Mouse (Mus musculus) layer of hippocampus, adult 9-10 months (tissue): Measurements from ENCODE around the gene Rtel1.
A peak's percentile ranks its signal among the peaks of the same experiment; 100 is the strongest.

ENCODE experiments used
- DNase-seq: peaks from one replicate; pipeline ENCODE4 v3.0.0; 2022; ENCODE audit warnings: low spot score

Gene Rtel1

GRCm38 (mm10) chr2:181319248-181320102 is at the start of gene Rtel1:
TSS of gene Rtel1 (plus strand) at chr2:181319739.
- DNase-seq, result peak; percentile 40

GRCm38 (mm10) chr2:181272092-181272491 is 47.4 kb upstream of the Rtel1 start:
- no peak for DNase-seq

DNA sequence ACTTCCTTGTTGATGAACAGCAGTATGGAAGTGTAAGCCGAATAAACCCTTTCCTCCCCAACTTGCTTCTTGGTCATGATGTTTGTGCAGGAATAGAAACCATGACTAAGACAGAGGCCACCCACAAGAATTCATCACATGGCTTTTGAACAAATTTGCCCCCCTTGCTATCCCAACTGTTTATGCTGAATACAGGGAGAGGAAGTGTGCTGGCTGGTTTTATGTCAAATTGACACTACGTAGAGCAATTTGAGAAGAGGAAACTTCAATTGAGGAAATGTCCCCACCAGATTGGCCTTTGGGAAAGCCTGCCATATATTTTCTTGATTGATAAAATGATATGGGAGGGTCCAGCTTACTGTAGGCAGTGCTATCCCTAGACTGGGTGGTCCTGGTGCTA is 45.7 kb upstream of the Rtel1 start:
- DNase-seq, result no peak

DNA sequence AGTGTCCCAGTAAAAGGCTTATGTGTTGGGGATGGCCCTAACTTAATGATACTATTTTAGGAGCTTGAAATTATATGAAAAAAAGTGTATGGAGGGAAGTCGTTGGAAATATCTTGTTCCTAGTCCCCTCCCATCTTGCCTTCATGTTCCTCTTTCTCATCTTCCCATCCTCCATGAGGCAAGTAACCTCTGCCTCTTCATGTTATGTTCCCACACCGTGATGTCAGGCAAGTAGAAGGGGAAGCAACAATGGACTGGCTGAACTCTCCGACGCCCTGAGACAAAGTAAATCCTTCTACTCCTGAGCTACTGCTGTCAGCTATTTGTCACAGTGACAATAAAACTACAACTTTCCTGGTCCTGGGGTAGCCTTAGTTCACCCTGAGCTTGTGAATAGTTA is 44.9 kb upstream of the Rtel1 start:
- no peak for DNase-seq

- no peak for DNase-seq
These were observed 42.8 kb upstream of the Rtel1 start for GRCm38 (mm10) chr2:181276766-181277165.

DNA sequence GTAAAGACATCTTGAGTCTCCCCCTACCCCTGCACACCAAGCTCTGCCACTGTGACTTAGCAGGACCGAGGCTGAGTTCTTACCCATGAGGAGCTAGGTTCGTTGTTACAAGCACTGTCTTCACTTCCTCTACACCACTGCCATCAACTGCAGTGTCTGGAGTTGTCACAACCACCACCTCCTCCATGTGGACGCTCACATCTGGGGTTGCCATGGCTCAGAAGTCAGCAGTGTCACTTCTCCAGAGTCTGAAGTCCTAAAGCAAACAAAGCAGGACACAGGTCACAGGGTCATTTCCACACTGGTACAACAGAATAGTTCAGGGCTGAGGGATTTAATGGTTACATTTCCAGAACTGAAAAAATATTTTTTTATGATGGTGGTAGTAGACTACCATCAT is 41.7 kb upstream of the Rtel1 start:
- DNase-seq, result no peak

DNA sequence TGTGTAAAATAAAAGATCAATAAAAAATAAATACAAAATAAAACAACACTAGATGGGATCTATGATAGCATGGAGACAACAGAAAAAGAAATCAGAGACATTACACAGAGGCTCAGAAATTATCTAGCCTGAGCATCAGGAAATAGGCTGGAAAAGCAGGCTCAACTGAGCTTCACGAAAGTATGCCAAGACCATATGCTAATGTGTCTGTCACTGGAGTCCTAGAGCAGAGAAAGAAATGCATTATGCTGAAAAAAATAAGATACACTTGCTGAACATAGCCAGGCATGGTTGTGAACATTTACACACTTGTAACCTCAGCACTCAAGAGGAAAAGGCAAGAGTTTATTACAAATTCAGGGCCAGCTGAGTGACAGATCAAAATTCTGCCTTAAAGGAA is 39.6 kb upstream of the Rtel1 start:
- no peak for DNase-seq

GRCm38 (mm10) chr2:181286629-181287337 is 32.8 kb upstream of the Rtel1 start:
- no peak for DNase-seq

DNA sequence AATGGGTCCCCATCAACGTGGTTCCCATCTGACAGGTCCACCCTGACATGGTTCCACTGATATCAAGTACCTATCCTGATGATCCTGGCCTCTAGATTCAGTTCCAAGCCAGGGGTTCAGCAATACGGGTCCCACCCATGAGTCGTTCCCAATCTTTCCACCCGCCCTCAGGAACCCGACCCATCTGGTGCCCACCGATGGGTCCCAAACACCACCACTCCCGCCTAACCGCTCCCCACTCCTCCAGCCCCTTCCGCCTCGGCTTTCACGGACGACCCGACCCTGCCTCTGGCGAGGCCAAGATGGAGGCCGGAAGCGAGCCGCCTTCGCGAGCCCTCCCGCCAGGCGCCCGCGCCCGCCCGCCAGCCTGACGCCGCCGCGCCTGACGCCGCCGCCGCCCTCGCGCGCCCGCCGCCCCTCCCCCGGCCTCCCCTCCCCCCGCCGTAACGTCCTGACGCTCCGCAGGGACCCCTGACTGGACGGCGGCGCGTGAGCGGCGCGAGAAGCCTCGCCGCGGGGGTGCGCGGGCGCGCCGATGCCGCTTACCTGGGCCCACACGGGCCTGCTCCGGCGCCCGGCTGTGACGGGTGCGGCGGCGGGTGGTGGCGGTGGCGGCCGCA is 32.1 kb upstream of the Rtel1 start:
- DNase-seq, result peak; percentile 42

DNA sequence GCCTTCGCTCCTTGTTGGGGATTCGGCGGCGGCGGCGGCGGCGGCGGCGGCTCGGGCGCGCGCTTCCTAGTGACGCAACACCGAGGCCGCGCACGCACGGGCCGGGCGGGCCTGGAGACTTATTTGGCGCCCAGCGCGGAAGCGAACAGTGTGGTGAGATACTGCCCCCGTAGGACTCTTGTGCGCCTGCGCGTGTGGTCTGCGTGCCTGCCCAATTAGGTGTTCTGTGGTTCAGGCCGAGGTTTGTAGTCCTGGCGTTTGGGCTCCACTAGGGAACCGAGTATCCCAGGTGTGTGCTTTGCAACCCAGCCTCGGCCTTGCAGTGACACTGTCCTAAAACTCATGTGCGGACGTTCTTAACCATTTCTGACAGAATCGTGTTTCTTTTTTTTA is 31.6 kb upstream of the Rtel1 start, which contains the start of gene Gmeb2:
Gmeb2 (minus strand) TSS at position 78 of the 393 bp plus-strand sequence.
- peak; percentile 91 for DNase-seq

GRCm38 (mm10) chr2:181288691-181289090 is 30.8 kb upstream of the Rtel1 start:
- no peak for DNase-seq

DNA sequence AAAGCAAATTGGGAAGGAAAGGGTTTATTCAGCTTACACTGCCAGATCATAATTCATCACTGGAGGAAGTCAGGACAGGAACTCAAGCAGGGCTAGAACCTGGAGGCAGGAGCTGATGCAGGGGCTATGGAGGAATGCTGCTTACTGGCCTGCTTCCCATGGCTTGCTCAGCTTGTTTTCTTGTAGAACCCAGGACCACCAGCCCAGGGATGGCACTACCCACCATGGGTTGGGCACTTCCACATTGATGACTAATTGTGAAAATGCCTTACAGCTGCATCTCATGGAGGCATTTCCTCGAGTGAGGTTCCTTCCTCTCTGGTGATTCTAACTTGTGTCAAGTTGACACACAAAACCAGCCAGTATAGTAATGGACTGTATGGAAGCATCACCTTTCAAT is 28.6 kb upstream of the Rtel1 start:
- no peak for DNase-seq

- no peak for DNase-seq
These were observed 17.5 kb upstream of the Rtel1 start for GRCm38 (mm10) chr2:181302041-181302440.

GRCm38 (mm10) chr2:181304944-181305343 is 14.6 kb upstream of the Rtel1 start:
- no peak for DNase-seq

DNA sequence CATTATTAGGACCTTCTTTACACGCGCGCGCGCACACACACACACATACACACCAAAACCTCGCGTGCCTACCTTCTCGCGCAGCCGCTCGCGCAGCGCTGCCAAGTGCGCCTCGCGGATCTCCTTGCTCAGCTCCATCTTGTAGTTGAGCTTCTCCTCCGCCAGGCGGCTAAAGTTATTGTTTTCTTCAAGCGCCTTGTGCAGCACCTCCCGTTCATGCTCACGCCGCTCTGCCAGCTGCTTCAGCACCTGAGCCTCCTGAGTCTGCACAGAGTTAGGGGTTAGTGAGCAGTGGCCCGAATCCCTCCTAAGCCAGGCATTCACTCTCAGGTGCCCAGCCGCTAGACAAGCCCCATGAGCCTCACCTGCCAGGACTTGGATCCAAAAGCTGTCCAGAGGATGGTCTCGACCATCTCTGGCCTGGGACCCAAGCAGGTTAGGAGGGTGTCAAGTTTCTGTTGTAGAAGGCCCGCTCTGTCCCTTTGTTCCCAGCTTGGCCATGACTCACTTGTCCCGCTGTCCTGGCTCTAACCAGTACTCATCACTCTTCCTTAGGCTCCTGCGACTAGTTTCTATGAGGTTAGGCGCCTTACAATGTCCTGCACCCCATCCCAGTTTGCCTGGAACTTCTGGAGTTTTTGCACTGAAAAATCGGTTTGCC is 12.3 kb upstream of the Rtel1 start:
- DNase-seq, result no peak

GRCm38 (mm10) chr2:181312435-181312834 is 7.1 kb upstream of the Rtel1 start:
- DNase-seq, result no peak

DNA sequence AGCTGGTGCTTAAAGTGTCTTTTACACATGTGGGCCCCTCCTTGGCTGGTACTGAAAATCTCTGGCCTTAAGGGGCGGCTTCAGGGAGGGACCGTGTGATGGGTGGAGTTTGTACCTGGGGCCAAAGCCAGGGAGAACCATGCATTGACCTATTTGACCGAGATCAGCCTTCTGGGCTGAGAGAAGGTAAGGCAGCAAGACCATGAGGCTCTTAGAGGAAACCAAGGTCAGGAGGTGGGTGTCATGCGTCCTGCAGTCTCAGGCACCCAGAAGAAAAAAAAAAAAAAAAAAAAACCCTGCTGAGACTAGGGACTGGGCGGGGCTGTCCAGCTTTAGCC is 6.6 kb upstream of the Rtel1 start:
- no peak for DNase-seq

- DNase-seq, result no peak
These were observed 6.0 kb upstream of the Rtel1 start for GRCm38 (mm10) chr2:181313344-181314079.

GRCm38 (mm10) chr2:181314080-181314810 is 5.3 kb upstream of the Rtel1 start, which contains the start of gene Stmn3:
TSS of gene Stmn3 (minus strand) at chr2:181314500.
- no peak for DNase-seq

DNA sequence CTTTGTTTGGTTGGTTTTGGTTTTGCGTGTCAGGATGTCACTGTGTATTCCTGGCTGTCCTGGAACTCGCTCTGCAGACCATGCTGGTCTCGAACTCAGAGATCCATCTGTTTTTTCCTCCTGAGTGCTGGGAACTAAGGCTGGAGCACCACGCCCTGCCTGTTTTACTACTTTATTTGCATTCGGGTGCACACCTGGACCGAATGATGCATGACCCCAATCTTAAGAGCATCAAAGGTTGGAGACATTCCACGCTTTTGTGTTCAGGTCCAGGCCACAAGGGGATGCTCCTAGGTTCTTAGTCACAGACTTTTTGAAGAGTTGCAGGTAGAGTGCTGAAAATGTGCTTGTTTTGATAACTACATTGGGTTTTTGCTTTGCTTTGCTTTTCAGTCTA is 562 bp downstream of the Rtel1 start:
- no peak for DNase-seq

DNA sequence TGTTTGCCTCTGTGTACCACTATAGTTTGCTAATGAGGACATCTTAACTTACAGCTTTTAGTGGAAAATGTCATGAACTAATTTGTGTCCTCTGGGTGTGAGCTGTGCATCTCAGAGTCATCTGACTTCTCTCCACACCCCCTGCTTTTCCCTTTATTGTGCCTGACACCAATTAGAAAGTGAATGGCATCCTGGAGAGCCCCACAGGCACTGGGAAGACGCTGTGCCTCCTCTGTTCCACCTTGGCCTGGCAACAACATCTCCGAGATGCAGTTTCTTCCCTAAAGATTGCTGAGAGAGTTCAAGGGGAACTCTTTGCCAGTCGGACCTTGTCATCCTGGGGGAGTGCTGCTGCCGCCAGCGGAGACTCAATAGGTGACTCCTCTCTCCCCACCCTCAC is 2.6 kb downstream of the Rtel1 start:
- no peak for DNase-seq
